Mouse (Mus musculus) A20 (cell line): ENCODE results near the gene Elane.

Source experiments
- DNase-seq: peaks from one replicate; pipeline ENCODE4 v3.0.0-alpha.2; 2011; ENCODE audit warnings: low read depth, low spot score

Elane gene

GRCm38 (mm10) chr10:79857894-79858293 lies 28.2 kb upstream of the Elane start:
- no peak for DNase-seq

DNA sequence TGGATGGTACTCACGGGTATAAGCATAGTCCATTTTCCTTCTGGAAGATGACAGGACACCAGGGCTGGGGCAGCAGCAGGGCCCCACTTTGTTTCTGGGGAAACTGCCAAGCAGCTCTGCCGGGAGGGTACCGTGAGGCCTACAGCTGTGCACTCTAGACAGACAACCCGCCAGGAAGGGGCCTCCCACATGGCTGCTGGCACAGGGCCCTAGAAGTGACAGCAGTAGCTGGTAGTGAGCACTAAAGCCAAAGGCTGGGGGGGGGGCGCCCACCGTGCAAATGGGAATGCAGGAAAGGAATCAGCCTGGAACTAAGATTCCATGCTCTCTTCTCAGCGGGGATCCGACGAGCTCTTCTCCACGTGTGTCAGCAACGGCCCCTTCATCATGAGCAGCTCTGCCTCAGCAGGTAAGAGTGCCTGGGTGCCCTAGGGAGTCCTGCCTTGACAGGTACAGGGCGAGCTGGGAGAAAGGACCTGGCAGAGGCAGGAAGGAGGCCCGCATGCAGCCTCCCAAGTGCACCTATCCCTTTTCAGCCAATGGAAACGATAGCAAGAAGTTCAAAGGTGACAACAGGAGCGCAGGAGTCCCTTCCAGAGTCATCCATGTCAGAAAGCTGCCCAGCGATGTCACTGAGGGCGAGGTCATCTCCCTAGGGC lies 27.5 kb upstream of the Elane start:
- DNase-seq, result no peak

GRCm38 (mm10) chr10:79859116-79859515 lies 26.9 kb upstream of the Elane start:
- no peak for DNase-seq

- no peak for DNase-seq
These were observed 25.8 kb upstream of the Elane start for GRCm38 (mm10) chr10:79860079-79860911.

- no peak for DNase-seq
These were observed 24.6 kb upstream of the Elane start for GRCm38 (mm10) chr10:79861230-79862048.

DNA sequence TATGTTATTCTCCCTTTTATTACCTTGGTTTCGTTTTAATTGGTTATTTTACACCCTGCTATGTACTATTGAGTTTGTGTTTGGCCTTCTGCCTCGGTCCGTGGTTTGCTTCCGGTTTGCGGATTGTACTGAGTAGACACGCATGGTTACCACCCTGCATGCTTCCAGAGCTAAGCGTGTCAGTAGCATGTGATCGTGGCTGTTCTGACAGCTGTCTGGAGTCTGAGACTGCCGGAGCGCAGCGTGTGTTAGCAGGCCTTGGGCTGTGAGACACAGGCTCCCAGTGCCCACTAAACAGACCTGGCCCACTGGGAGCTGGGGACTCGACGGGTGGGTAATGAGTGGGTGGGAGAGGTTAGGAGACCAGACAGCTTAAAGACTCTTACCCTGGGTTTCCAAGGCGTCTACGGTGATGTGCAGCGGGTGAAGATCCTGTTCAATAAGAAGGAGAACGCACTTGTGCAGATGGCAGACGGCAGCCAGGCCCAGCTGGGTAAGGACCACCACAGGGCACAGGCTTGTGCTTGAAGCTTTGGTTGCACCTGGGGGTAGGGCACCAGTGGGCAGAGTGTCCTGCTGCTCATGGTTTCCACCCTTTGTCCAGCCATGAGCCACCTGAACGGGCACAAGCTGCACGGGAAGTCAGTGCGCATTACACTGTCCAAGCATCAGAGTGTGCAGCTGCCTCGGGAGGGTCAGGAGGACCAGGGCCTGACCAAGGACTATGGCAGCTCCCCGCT lies 23.8 kb upstream of the Elane start:
- DNase-seq, result no peak

- DNase-seq, result no peak
These were observed 23.1 kb upstream of the Elane start for GRCm38 (mm10) chr10:79862925-79863324.

GRCm38 (mm10) chr10:79864351-79865188 lies 21.5 kb upstream of the Elane start:
- DNase-seq, result no peak

DNA sequence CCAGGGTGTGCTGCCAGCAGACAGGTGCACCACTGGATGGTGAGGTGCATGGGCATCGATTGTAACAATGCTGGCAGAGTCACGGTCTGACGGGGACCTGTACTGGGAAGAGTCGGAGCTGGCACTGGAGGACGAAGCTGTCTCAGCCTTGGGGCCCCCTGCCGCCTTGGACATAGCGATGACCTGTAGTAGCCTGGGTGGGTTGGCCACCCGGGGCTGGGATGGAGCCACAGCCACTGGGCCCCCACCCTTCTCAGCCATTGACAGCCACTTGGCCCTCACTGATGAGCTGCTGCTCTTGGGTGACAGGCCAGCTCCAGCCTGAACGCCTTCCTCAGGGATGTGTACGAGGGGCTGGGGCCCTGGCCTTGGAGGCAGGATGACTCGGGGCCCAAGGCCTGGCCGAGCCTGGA lies 20.9 kb upstream of the Elane start:
- no peak for DNase-seq

DNA sequence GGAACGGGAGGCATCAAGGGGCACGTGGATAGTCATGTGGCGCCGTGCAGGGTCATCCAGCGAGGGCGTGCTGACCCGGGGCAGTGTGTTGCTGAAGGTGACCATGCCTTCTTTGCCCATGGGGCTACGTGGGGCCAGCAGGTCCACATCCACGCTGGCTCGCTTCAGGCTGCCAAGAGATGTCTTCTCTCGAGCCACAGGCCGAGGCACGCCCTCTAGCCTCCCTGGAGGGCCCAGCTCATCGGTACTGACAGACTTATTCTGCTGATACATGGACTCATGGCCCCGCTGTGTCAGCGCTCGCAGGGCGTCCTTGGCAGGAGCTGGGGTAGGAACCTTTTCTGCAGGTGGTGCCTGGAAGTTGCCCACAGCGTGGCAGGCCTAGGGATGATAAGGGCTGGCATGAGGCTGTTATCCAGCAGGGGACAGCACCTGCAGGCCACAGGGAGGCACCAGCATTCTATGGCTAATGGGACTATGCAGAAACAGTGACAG lies 20.2 kb upstream of the Elane start:
- no peak for DNase-seq

DNA sequence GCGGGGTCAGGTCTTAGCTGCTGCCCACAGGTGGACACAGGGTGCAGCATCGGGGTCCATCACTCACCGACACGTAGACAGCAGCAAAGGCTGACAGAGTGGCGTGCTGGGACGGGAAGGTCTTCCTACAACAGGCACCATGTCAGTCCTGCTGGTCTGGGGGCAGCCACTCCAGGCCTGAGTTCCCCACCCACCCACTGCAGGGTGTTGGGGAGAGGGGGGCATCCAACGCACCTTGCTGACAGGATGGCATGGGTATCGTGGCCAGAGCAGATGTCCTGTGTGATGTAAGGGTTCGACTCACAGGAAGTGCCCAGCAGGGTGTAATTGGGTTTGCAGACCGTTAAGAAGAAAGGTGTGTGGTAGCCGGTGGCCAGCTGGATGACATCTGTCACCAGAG lies 19.4 kb upstream of the Elane start:
- DNase-seq, result no peak

GRCm38 (mm10) chr10:79871845-79872244 lies 14.2 kb upstream of the Elane start:
- no peak for DNase-seq

DNA sequence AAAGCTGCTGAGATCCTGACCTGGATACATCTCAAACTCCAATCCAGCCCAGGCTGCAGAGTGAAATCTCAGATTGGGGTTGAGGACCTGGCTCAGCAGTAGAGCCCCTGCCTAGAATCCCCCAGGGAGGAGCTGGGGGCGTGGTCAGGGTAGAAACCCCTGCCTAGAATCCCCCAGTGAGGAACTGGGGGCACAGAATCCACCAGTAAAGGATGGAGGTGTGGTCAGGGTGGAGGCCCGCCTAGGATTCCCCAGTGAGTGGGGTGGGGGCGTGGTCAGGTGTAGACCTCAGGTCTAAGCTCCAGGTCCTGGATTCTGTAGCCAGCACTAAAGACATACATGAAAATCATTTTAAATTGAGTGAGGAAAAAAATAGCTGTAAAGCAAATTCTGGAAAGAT lies 13.2 kb upstream of the Elane start:
- DNase-seq, result no peak

GRCm38 (mm10) chr10:79873313-79873712 lies 12.7 kb upstream of the Elane start:
- DNase-seq, result no peak

GRCm38 (mm10) chr10:79873715-79874289 lies 12.2 kb upstream of the Elane start:
- no peak for DNase-seq

- DNase-seq, result no peak
These were observed 11.7 kb upstream of the Elane start, which contains the start of the genes Prtn3 and Plppr3 for GRCm38 (mm10) chr10:79874290-79874862. Gene Prtn3 (plus strand): TSS chr10:79874476. Gene Plppr3 (minus strand): TSS chr10:79874634.

DNA sequence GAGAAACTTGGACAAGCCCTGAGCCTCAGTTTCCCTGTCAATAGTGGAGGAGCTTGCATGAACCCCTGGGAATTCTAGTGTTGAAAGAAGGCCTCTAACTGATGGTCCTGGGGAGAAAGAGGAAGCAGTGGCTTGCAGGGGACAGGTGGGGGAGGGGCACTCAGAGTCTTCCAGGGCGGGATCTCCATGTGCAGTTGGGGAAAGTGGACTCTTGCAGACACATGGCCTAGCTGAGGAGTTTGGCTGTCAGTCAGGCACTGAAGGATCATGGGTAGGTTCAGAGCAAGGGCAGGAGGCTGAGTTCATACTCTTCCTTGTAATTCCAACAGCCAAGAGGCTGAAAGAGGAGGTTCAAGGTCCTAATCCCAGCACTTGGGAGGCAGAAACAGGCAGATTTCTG lies 8.9 kb upstream of the Elane start:
- DNase-seq, result no peak

GRCm38 (mm10) chr10:79877757-79878156 lies 8.3 kb upstream of the Elane start:
- no peak for DNase-seq

DNA sequence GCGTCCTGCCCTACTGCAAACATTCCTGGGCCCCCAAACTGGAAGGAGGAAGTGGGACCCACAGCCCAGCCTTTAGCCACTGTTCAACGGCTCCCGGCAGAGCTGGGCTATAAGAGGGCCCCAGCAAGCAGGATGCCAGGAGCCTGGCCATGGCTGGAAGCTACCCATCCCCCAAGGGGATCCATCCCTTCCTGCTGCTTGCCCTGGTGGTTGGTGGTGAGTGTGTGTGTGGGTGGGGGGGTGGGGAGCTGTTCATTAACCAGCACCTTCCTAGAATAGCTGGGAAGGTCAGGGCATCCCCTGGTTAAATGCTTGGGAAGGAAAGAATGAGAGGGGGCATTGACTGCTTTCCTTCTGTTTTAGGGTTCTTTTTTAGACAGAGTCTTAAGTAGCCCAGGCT lies 6.5 kb upstream of the Elane start:
- DNase-seq, result no peak

DNA sequence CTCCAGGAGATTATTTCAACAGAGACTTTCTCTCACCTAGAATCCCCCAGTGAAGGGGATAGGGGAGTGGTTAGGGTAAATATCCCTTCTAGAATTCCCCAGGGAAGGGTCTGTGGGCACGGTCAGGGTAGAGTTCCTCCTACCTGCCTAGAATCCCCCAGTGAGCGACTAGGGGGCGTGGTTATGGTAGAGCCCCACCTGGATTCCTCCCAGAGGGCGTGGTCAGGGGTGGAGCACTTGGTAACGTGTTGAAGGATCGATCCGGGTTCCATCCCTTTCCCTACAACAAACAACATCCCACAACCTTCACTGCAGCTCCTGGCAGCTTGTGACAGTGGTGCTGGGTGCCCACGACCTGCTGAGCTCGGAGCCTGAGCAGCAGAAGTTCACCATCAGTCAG lies 5.3 kb upstream of the Elane start:
- peak; percentile 53 for DNase-seq
